Mouse (Mus musculus) midbrain, embryonic 16.5 days (tissue): ENCODE results near the gene Vmn1r184. TPM values are rescaled to one million over a fixed set of nuclear protein-coding genes. Genes with fewer than 3 reads are reported as not detected.
"Not testable (repeated sequence)": the region's sequence is repeated elsewhere in the genome, so short reads cannot be mapped to it uniquely, and the experiment has no call there.

Experiments
- ATAC-seq: fragments of 200-750 bp; cut with Nextera tagmentation; 2 replicates; pipeline ENCODE4 v1.8.0; 2017; ENCODE audit warnings: moderate TSS enrichment
- H3K27ac ChIP-seq: fragments of 300-500 bp; sonication (generic); 2 replicates; pipeline ENCODE4 v1.5.1; 2014; ENCODE audit warnings: mild to moderate bottlenecking, low read length, mixed read lengths
- H3K27me3 ChIP-seq: fragments of 300-500 bp; sonication (generic); 2 replicates; pipeline ENCODE4 v1.6.1; 2014; ENCODE audit warnings: low read depth, low read length, mixed read lengths; ENCODE audit not compliant: control insufficient read depth, insufficient read depth
- H3K36me3 ChIP-seq: fragments of 300-500 bp; sonication (generic); 2 replicates; pipeline ENCODE4 v1.6.1; 2014; ENCODE audit warnings: mild to moderate bottlenecking, low read length, moderate library complexity, mixed read lengths; ENCODE audit not compliant: control insufficient read depth, insufficient read depth
- H3K4me1 ChIP-seq: fragments of 300-500 bp; sonication (generic); 2 replicates; pipeline ENCODE4 v1.6.1; 2014; ENCODE audit warnings: mild to moderate bottlenecking, low read length, mixed read lengths; ENCODE audit not compliant: control insufficient read depth, insufficient read depth
- H3K4me2 ChIP-seq: fragments of 300-500 bp; sonication (generic); 2 replicates; pipeline ENCODE4 v1.6.1; 2014; ENCODE audit warnings: mild to moderate bottlenecking, low read length, mixed read lengths
- H3K4me3 ChIP-seq: fragments of 300-500 bp; sonication (generic); 2 replicates; pipeline ENCODE4 v1.5.1; 2014; ENCODE audit warnings: low read depth, mild to moderate bottlenecking, low read length, moderate library complexity, mixed read lengths
- H3K9ac ChIP-seq: fragments of 300-500 bp; sonication (generic); 2 replicates; pipeline ENCODE4 v1.6.1; 2014; ENCODE audit warnings: low read depth, low read length, mixed read lengths
- H3K9me3 ChIP-seq: fragments of 300-500 bp; sonication (generic); replicated peaks from 2 replicates; pipeline ENCODE4 v1.6.1; 2014; ENCODE audit warnings: mild to moderate bottlenecking, low read length, mixed read lengths; ENCODE audit not compliant: control insufficient read depth, poor library complexity, severe bottlenecking
- WGBS: fragments of 180-500 bp; shearing (Covaris S2); extraction: QIAGEN DNeasy Blood & Tissue Kit; methylation state at CpG from one replicate; pipeline ENCODE4 v1.1.7; 2014; 5-methylcytosine and 5-hydroxymethylcytosine counted together
- polyA plus RNA-seq: library from polyadenylated mRNA; unstranded; fragments of >200 nt; fragmentation: Nextera tagmentation; extraction: Ambion mirVana; gene quantifications from 2 replicates; pipeline ENCODE4 v1.2.1, GENCODE M21; 2015

Gene Vmn1r184
- polyA plus RNA-seq = not detected in 2 replicates

DNA sequence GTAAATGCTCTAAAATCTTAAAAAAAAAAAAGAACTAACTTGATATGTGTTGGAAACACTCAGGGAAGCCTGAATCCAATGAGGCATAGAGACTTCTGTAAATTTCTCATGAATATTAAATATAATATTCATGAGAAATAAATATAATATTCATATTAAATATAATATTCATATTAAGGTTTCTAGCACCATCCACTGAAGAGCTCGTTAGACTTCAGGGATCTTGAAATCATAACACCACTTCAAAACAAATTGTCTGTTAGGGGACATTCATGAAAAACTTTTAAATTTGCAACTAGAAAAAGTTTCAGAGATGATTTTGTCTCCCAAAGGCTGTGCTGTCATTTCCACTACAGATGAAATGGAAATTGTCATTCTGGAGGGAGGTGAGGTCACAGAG is at the start of gene Vmn1r184:
Vmn1r184 (plus strand) TSS at position 301 of the 400 bp plus-strand sequence.
- H3K4me3 ChIP-seq, H3K36me3 ChIP-seq, H3K4me1 ChIP-seq, H3K27me3 ChIP-seq, H3K9ac ChIP-seq, H3K27ac ChIP-seq, ATAC-seq, H3K4me2 ChIP-seq, H3K9me3 ChIP-seq: not testable (repeated sequence)
- 77% methylated on average over 1 of the region's 1 CpGs for WGBS

DNA sequence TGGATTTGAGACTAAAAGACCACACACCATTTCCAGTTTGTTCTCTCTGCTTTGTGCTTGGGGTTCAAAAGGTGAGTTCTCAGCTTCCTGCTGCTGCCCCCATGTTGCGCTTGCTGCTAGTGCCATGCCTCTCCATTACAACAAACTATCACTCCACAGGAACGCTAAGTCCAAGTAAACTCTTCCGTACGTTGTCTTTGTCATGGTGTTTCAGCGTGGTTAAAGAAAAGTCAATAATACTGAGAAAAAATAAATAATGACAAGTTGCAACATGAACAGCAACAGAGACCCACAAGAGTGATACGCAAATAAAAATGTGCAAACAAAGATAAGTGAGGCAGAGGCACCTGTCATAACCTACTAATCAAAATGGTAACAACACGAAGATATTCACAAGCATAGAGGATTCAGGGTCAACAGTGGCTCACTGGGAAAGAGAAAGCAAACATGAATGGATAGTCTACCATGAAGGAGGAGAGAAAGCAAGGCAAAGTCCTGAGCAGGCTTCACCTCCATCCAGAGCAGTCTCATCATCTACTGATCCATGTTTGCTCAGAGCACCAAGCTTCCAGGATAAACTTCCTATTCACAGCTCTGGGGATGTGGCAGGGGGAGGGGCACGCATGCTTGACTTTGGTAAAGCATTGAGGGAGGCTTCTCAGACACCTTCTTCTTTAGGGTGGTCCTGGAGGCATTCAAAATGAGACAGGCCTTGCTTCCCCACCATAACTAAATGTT is 43.5 kb downstream of the Vmn1r184 start:
- H3K27ac ChIP-seq, H3K4me1 ChIP-seq, H3K9me3 ChIP-seq, H3K27me3 ChIP-seq, H3K9ac ChIP-seq, ATAC-seq, H3K4me2 ChIP-seq, H3K4me3 ChIP-seq, H3K36me3 ChIP-seq: not testable (repeated sequence)
- 82% methylated on average over 8 of the region's 8 CpGs for WGBS

DNA sequence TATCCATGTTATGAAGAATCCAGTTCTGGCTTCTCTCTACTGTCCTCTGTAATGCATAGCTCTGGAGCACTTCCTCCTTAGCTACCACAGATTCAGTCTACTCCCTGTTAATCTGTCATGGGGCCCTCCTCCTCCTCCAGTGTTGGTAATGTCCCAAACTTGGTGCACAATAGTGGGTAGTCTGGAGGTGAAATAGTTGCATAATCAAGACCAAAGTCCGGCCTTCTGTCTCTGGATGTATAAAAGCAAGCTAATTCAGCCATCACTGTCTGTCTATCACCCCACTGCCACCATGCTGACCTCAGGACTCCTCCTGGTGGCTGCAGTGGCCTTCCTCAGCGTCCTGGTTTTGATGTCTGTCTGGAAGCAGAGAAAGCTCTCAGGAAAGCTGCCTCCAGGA is 46.8 kb downstream of the Vmn1r184 start, which contains the start of gene Cyp2a4:
Cyp2a4 (plus strand) TSS at position 244 of the 400 bp plus-strand sequence.
- H3K4me2 ChIP-seq, H3K27me3 ChIP-seq, H3K9me3 ChIP-seq, H3K27ac ChIP-seq, H3K4me3 ChIP-seq, H3K36me3 ChIP-seq, H3K4me1 ChIP-seq, ATAC-seq, H3K9ac ChIP-seq: not testable (repeated sequence)
- WGBS = 57% methylated on average over 2 of the region's 2 CpGs

DNA sequence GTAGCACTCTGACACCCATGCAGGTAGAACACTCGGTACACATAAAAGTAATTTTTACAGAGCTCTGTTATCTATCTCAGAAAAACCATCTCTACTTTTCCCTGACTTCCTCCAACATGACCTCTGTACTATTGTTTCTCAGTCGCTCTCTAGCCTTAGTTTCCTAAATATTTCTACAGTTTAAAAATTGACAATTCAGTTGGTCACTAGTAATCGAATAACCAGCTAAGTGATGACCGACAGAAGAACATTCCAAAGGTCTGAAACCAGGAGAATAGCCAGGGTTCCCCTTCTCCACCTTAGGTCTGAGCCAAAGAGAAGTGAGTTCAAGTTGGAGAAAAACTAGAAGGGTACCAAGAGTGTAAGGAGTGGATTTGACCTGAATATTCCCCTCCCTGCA is 51.7 kb downstream of the Vmn1r184 start:
- 81% methylated on average over 4 of the region's 4 CpGs for WGBS

DNA sequence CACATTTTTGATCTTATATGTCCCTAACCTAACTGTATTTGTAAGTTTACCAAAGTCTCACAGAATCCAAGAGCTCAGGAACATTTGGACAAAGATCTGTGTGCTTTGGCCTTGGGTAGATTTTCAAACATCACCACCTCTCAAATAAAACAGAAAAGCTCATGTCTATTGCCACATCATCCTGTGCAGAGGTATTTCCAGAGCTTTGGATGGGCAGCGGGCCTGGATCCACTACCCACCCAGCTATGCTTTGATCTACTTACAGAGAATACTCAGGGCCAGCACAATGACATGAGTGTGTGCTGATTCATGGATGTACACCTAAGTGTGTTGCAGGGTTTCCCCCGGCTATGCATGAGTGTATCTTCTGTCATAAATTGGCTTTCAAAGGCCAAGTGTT is 55.1 kb downstream of the Vmn1r184 start:
- WGBS = 78% methylated on average over 2 of the region's 2 CpGs
- H3K9me3 ChIP-seq, H3K4me1 ChIP-seq, H3K4me3 ChIP-seq, H3K27ac ChIP-seq, H3K9ac ChIP-seq, H3K27me3 ChIP-seq, H3K4me2 ChIP-seq, H3K36me3 ChIP-seq, ATAC-seq: not testable (repeated sequence)

More for the DNA sequence above, 51.7 kb downstream of the Vmn1r184 start:
- H3K4me3 ChIP-seq, H3K4me1 ChIP-seq, H3K27ac ChIP-seq, H3K4me2 ChIP-seq, H3K9me3 ChIP-seq, H3K9ac ChIP-seq, ATAC-seq, H3K36me3 ChIP-seq, H3K27me3 ChIP-seq: not testable (repeated sequence)

DNA sequence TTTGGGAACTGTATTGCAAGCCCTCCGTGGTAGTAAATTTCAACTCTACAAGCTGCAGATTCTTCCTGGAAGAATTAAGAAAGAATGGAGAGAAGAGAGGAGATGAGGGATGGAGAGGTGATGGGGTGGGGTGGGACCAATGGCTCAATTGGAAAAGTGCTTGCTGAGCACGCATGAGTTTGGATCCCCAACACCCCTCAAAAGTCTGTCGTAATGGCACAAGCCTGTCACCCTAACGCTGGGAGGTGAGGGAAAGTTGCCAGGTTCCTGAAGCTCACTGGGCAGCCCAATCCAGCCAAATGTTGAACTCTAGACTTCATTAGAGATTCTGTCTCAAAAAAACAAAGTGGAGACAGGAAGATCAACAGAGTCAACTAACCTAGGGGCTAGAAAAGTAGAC is 55.7 kb downstream of the Vmn1r184 start:
- H3K27me3 ChIP-seq, H3K36me3 ChIP-seq, H3K4me3 ChIP-seq, H3K4me2 ChIP-seq, H3K27ac ChIP-seq, H3K4me1 ChIP-seq, H3K9me3 ChIP-seq, H3K9ac ChIP-seq, ATAC-seq: not testable (repeated sequence)
- 85% methylated on average over 4 of the region's 4 CpGs for WGBS

Other genes starting within 250 kb of the Vmn1r184 start
- not detected in 2 replicates for gene Cyp2b13, start 198.8 kb upstream of the Vmn1r184 start, polyA plus RNA-seq
- gene Cyp2b9, start 86.9 kb upstream of the Vmn1r184 start, polyA plus RNA-seq = not detected in 2 replicates
- gene Cyp2a4, start 46.8 kb downstream of the Vmn1r184 start, polyA plus RNA-seq = not detected in 2 replicates
- not detected in 2 replicates for gene Nlrp9c, start 143.4 kb downstream of the Vmn1r184 start, polyA plus RNA-seq
- gene Nlrp4a, start 174.8 kb downstream of the Vmn1r184 start, polyA plus RNA-seq = not detected in 2 replicates